Mouse (Mus musculus): ENCODE measurements at regions not wholly inside any gene's neighbourhood (a gene's known extent, or its start where the extent isn't known, plus 50 kb on each side); places are given as distances from the start of the nearest gene placed in this dataset.

GRCm38 (mm10) chr11:19145263-19145662 lies 126.5 kb upstream of the Meis1 start:
- no peak for DNase-seq
- intact Hi-C loops (cut with DNase I) = no loop called here

- no peak for DNase-seq
- intact Hi-C loops (cut with DNase I) = no loop called here
Measured at GRCm38 (mm10) chr11:19145991-19146390, 127.2 kb upstream of the Meis1 start.

- DNase-seq = no peak
- intact Hi-C loops (cut with DNase I) = no loop called here
Measured at GRCm38 (mm10) chr11:19151026-19151425, 132.2 kb upstream of the Meis1 start.

- intact Hi-C loops (cut with DNase I) = no loop called here
- no peak for DNase-seq
Measured at GRCm38 (mm10) chr11:19153714-19154113, 134.9 kb upstream of the Meis1 start.

- DNase-seq = no peak
- intact Hi-C loops (cut with DNase I) = no loop called here
Measured at GRCm38 (mm10) chr11:19154813-19155616, 136.2 kb upstream of the Meis1 start.

- intact Hi-C loops (cut with DNase I) = no loop called here
- no peak for DNase-seq
Measured at GRCm38 (mm10) chr11:19155617-19155983, 136.8 kb upstream of the Meis1 start.

- DNase-seq = no peak
- intact Hi-C loops (cut with DNase I) = no loop called here
Measured at GRCm38 (mm10) chr11:19160227-19160626, 141.4 kb upstream of the Meis1 start.

- intact Hi-C loops (cut with DNase I) = no loop called here
- DNase-seq = no peak
Measured at GRCm38 (mm10) chr11:19160669-19161068, 141.9 kb upstream of the Meis1 start.

GRCm38 (mm10) chr11:19170938-19171337 lies 152.2 kb upstream of the Meis1 start:
- intact Hi-C loops (cut with DNase I) = no loop called here
- DNase-seq = no peak

- DNase-seq = no peak
- intact Hi-C loops (cut with DNase I) = no loop called here
Measured at GRCm38 (mm10) chr11:19174305-19175017, 155.7 kb upstream of the Meis1 start.

GRCm38 (mm10) chr11:19179290-19179689 lies 160.5 kb upstream of the Meis1 start:
- no peak for DNase-seq
- intact Hi-C loops (cut with DNase I) = no loop called here

GRCm38 (mm10) chr11:19189778-19190177 lies 171.0 kb upstream of the Meis1 start:
- intact Hi-C loops (cut with DNase I) = no loop called here
- peak; percentile 35 to 38 for DNase-seq

GRCm38 (mm10) chr11:19194464-19194863 lies 175.7 kb upstream of the Meis1 start:
- intact Hi-C loops (cut with DNase I) = no loop called here
- no peak for DNase-seq

GRCm38 (mm10) chr11:19197790-19198189 lies 179.0 kb upstream of the Meis1 start:
- no peak for DNase-seq

GRCm38 (mm10) chr11:19202602-19203517 lies 184.1 kb upstream of the Meis1 start:
- intact Hi-C loops (cut with DNase I) = no loop called here
- no peak for DNase-seq

More at GRCm38 (mm10) chr11:19197790-19198189, 179.0 kb upstream of the Meis1 start:
- intact Hi-C loops (cut with DNase I) = no loop called here

GRCm38 (mm10) chr11:19203518-19203900 lies 184.7 kb upstream of the Meis1 start:
- no peak for DNase-seq
- intact Hi-C loops (cut with DNase I) = no loop called here

- intact Hi-C loops (cut with DNase I) = no loop called here
Measured at GRCm38 (mm10) chr11:19203968-19204367, 185.2 kb upstream of the Meis1 start.

GRCm38 (mm10) chr11:19204521-19204920 lies 185.7 kb upstream of the Meis1 start:
- peak; percentile 41 to 49 for DNase-seq
- intact Hi-C loops (cut with DNase I) = no loop called here

More at GRCm38 (mm10) chr11:19203968-19204367, 185.2 kb upstream of the Meis1 start:
- DNase-seq = peak; percentile 57 to 63

GRCm38 (mm10) chr11:19205174-19205573 lies 186.4 kb upstream of the Meis1 start:
- DNase-seq = no peak
- intact Hi-C loops (cut with DNase I) = no loop called here

GRCm38 (mm10) chr11:19219476-19219875 lies 200.7 kb upstream of the Meis1 start:
- DNase-seq = no peak
- intact Hi-C loops (cut with DNase I) = no loop called here

GRCm38 (mm10) chr11:19221442-19221841 lies 202.7 kb upstream of the Meis1 start:
- intact Hi-C loops (cut with DNase I) = no loop called here
- DNase-seq = no peak

All from heart, postnatal 14 days (tissue).